Mouse (Mus musculus): Measurements from ENCODE around the gene Srgap1. TPM values are rescaled to one million over a fixed set of nuclear protein-coding genes. Genes with fewer than 3 reads are reported as not detected.

Srgap1 gene
- polyA plus RNA-seq, 1 experiment = 1.2 TPM

GRCm38 (mm10) chr10:121995448-121995847 is 51.7 kb downstream of the Srgap1 start:
- Histone ChIP-seq H3K79me2 (ENCODE audit: control insufficient read depth, insufficient read depth) (no peaks in the 10 kb centered on the region), H3ac (ENCODE audit: control insufficient read depth, insufficient read length) (no peak overlapping the region), H3K36me3 (ENCODE audit: control insufficient read depth, insufficient read depth) (no peaks in the 10 kb centered on the region), H3K4me3 (no peak overlapping the region), H3K27me3 (ENCODE audit: control insufficient read depth, insufficient read depth, insufficient read length) (no peaks in the 10 kb centered on the region), H3K4me2 (ENCODE audit: low read depth) (no peak overlapping the region)
- TF ChIP-seq REST (IDR thresholded peaks at IDR 0.05; ENCODE audit: insufficient read depth, insufficient read length) = no peak
- TF ChIP-seq USF1 (IDR thresholded peaks at IDR 0.05; ENCODE audit: low read depth) = no peak
- no peak for TF ChIP-seq POLR2AphosphoS2 (IDR thresholded peaks at IDR 0.05; ENCODE audit: insufficient read length, low read depth)
- TF ChIP-seq TCF12 (IDR thresholded peaks at IDR 0.05; ENCODE audit: insufficient read depth, poor library complexity, severe bottlenecking) = no peak
- TF ChIP-seq MYOG (IDR thresholded peaks at IDR 0.05; ENCODE audit: control insufficient read depth in 1 of 3, insufficient read depth in 1 of 3, insufficient read length in 2 of 3, low read depth in 2 of 3) = no peak
- TF ChIP-seq SRF (IDR thresholded peaks at IDR 0.05; ENCODE audit: control insufficient read depth, insufficient read length, low read depth) = no peak
- no peak for TF ChIP-seq MAX (IDR thresholded peaks at IDR 0.05; ENCODE audit: low read depth)
- no peak for TF ChIP-seq POLR2A (IDR thresholded peaks at IDR 0.05; ENCODE audit: insufficient read length, low read depth)
- no peak for TF ChIP-seq CEBPB (IDR thresholded peaks at IDR 0.05; ENCODE audit: insufficient read depth, poor library complexity, severe bottlenecking)
- TF ChIP-seq TCF3 (IDR thresholded peaks at IDR 0.05; ENCODE audit: insufficient read length, low read depth) = no peak
- no peak for TF ChIP-seq MYOD1 (IDR thresholded peaks at IDR 0.05; ENCODE audit: control insufficient read depth in 1 of 3, insufficient read length in 2 of 3, low read depth in 2 of 3)
- no peak for TF ChIP-seq E2F4 (IDR thresholded peaks at IDR 0.05; ENCODE audit: insufficient read depth)

GRCm38 (mm10) chr10:121994660-121995059 is 52.5 kb downstream of the Srgap1 start:
- no peak overlapping the region for H3ac ChIP-seq (ENCODE audit: control insufficient read depth, insufficient read length)
- H3K27me3 ChIP-seq (ENCODE audit: control insufficient read depth, insufficient read depth, insufficient read length) = no peaks in the 10 kb centered on the region
- H3K4me3 ChIP-seq = no peak overlapping the region
- no peak overlapping the region for H3K4me2 ChIP-seq (ENCODE audit: low read depth)
- H3K36me3 ChIP-seq (ENCODE audit: control insufficient read depth, insufficient read depth) = no peaks in the 10 kb centered on the region
- no peaks in the 10 kb centered on the region for H3K79me2 ChIP-seq (ENCODE audit: control insufficient read depth, insufficient read depth)
- TF ChIP-seq REST (IDR thresholded peaks at IDR 0.05; ENCODE audit: insufficient read depth, insufficient read length) = no peak
- no peak for TF ChIP-seq TCF12 (IDR thresholded peaks at IDR 0.05; ENCODE audit: insufficient read depth, poor library complexity, severe bottlenecking)
- no peak for TF ChIP-seq TCF3 (IDR thresholded peaks at IDR 0.05; ENCODE audit: insufficient read length, low read depth)

DNA sequence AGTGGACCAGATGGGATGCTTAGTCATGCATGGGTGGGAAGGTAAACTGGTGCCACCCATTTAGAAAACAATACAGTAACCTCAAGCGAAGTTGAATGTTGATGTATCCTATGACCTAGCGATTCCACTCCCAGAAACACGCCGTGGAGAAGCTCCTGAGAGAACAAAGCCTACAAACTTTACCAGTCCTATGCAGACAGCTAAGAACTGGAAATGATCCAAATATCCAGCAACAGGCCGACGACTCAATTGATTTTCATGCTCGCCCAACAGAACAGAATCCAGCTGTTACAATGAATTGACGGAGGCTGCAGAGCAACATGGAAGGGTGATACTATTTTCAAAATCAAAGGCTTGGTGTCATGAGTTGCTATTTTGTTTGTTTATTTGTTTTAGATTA is 54.5 kb downstream of the Srgap1 start:
- TF ChIP-seq E2F4 (IDR thresholded peaks at IDR 0.05; ENCODE audit: insufficient read depth) = no peak
- no peak for TF ChIP-seq MYOD1 (IDR thresholded peaks at IDR 0.05; ENCODE audit: control insufficient read depth in 1 of 3, insufficient read length in 2 of 3, low read depth in 2 of 3)
- TF ChIP-seq TCF3 (IDR thresholded peaks at IDR 0.05; ENCODE audit: insufficient read length, low read depth) = no peak
- TF ChIP-seq MYOG (IDR thresholded peaks at IDR 0.05; ENCODE audit: control insufficient read depth in 1 of 3, insufficient read depth in 1 of 3, insufficient read length in 2 of 3, low read depth in 2 of 3) = no peak
- TF ChIP-seq POLR2AphosphoS2 (IDR thresholded peaks at IDR 0.05; ENCODE audit: insufficient read length, low read depth) = no peak
- TF ChIP-seq MAX (IDR thresholded peaks at IDR 0.05; ENCODE audit: low read depth) = no peak
- no peak for TF ChIP-seq TCF12 (IDR thresholded peaks at IDR 0.05; ENCODE audit: insufficient read depth, poor library complexity, severe bottlenecking)
- no peak for TF ChIP-seq CEBPB (IDR thresholded peaks at IDR 0.05; ENCODE audit: insufficient read depth, poor library complexity, severe bottlenecking)
- TF ChIP-seq POLR2A (IDR thresholded peaks at IDR 0.05; ENCODE audit: insufficient read length, low read depth) = no peak
- TF ChIP-seq REST (IDR thresholded peaks at IDR 0.05; ENCODE audit: insufficient read depth, insufficient read length) = no peak
- TF ChIP-seq USF1 (IDR thresholded peaks at IDR 0.05; ENCODE audit: low read depth) = no peak
- no peak for TF ChIP-seq SRF (IDR thresholded peaks at IDR 0.05; ENCODE audit: control insufficient read depth, insufficient read length, low read depth)

DNA sequence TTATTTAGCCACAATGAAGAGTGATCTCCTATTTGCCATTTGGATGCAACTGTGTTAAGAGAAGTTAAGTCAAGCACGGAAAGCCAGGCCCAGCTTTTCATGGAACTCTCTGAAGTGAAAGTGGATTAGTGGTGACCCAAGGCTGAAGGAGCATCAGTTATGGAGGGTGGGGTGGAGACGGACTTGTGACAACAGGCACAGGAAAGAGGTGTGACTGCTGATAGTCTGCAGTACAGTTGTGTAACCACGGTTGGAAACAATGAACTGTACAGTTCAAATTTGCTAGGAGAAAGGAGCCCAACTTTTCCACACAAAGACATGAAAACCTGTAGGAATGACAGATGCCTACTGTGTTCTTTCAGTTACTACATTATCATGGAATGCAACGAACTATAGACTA is 60.1 kb downstream of the Srgap1 start:
- Histone ChIP-seq H3K4me2 (ENCODE audit: low read depth) (no peak overlapping the region), H3K79me2 (ENCODE audit: control insufficient read depth, insufficient read depth) (no peaks in the 10 kb centered on the region), H3ac (ENCODE audit: control insufficient read depth, insufficient read length) (no peak overlapping the region), H3K4me3 (no peak overlapping the region), H3K36me3 (ENCODE audit: control insufficient read depth, insufficient read depth) (no peaks in the 10 kb centered on the region), H3K27me3 (ENCODE audit: control insufficient read depth, insufficient read depth, insufficient read length) (no peaks in the 10 kb centered on the region)
- TF ChIP-seq SRF (IDR thresholded peaks at IDR 0.05; ENCODE audit: control insufficient read depth, insufficient read length, low read depth) = no peak
- TF ChIP-seq POLR2A (IDR thresholded peaks at IDR 0.05; ENCODE audit: insufficient read length, low read depth) = no peak
- no peak for TF ChIP-seq REST (IDR thresholded peaks at IDR 0.05; ENCODE audit: insufficient read depth, insufficient read length)
- TF ChIP-seq MYOG (IDR thresholded peaks at IDR 0.05; ENCODE audit: control insufficient read depth in 1 of 3, insufficient read depth in 1 of 3, insufficient read length in 2 of 3, low read depth in 2 of 3) = no peak
- no peak for TF ChIP-seq POLR2AphosphoS2 (IDR thresholded peaks at IDR 0.05; ENCODE audit: insufficient read length, low read depth)
- no peak for TF ChIP-seq TCF3 (IDR thresholded peaks at IDR 0.05; ENCODE audit: insufficient read length, low read depth)
- no peak for TF ChIP-seq CEBPB (IDR thresholded peaks at IDR 0.05; ENCODE audit: insufficient read depth, poor library complexity, severe bottlenecking)
- no peak for TF ChIP-seq MYOD1 (IDR thresholded peaks at IDR 0.05; ENCODE audit: control insufficient read depth in 1 of 3, insufficient read length in 2 of 3, low read depth in 2 of 3)
- no peak for TF ChIP-seq E2F4 (IDR thresholded peaks at IDR 0.05; ENCODE audit: insufficient read depth)
- TF ChIP-seq TCF12 (IDR thresholded peaks at IDR 0.05; ENCODE audit: insufficient read depth, poor library complexity, severe bottlenecking) = no peak
- TF ChIP-seq USF1 (IDR thresholded peaks at IDR 0.05; ENCODE audit: low read depth) = no peak
- no peak for TF ChIP-seq MAX (IDR thresholded peaks at IDR 0.05; ENCODE audit: low read depth)

More for the DNA sequence above, 54.5 kb downstream of the Srgap1 start:
- Histone ChIP-seq H3K27me3 (ENCODE audit: control insufficient read depth, insufficient read depth, insufficient read length) (no peaks in the 10 kb centered on the region), H3K36me3 (ENCODE audit: control insufficient read depth, insufficient read depth) (no peaks in the 10 kb centered on the region), H3ac (ENCODE audit: control insufficient read depth, insufficient read length) (no peak overlapping the region), H3K79me2 (ENCODE audit: control insufficient read depth, insufficient read depth) (no peaks in the 10 kb centered on the region), H3K4me2 (ENCODE audit: low read depth) (no peak overlapping the region), H3K4me3 (no peak overlapping the region)

DNA sequence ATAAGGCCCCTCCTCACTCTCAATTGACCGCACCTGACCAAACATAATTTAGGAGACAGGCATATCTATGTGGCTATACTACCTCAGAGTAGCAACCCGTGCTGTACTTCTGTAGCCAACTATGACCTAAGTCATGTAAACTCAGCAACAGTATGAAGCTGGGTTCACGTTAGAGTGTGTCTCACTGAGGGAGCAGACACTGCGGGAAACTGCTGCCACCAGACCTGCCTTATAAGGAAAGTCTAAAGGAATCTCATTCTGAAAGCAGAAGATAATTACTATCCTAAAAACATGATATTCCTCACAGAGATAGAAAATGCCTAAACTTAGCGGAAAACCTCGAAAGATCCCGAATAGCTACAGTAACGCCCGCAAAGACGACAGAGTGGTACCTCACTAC is 62.2 kb downstream of the Srgap1 start:
- TF ChIP-seq E2F4 (IDR thresholded peaks at IDR 0.05; ENCODE audit: insufficient read depth) (no peak), REST (IDR thresholded peaks at IDR 0.05; ENCODE audit: insufficient read depth, insufficient read length) (no peak)
- Histone ChIP-seq H3K4me3 (no peak overlapping the region), H3K27me3 (ENCODE audit: control insufficient read depth, insufficient read depth, insufficient read length) (no peaks in the 10 kb centered on the region), H3K4me2 (ENCODE audit: low read depth) (no peak overlapping the region), H3K36me3 (ENCODE audit: control insufficient read depth, insufficient read depth) (no peaks in the 10 kb centered on the region), H3K79me2 (ENCODE audit: control insufficient read depth, insufficient read depth) (no peaks in the 10 kb centered on the region), H3ac (ENCODE audit: control insufficient read depth, insufficient read length) (no peak overlapping the region)

All from myocyte (in vitro differentiated cells).